Mouse (Mus musculus): Measurements from ENCODE around the gene Gm3127. TPM values are rescaled to one million over a fixed set of nuclear protein-coding genes. Genes with fewer than 3 reads are reported as not detected.
"Not testable (repeated sequence)": the region's sequence is repeated elsewhere in the genome, so short reads cannot be mapped to it uniquely, and the experiment has no call there.

Gene Gm3127
- not detected in 2 replicates for polyA plus RNA-seq (2014; fragmentation: Nextera tagmentation; extraction: Ambion mirVana)

DNA sequence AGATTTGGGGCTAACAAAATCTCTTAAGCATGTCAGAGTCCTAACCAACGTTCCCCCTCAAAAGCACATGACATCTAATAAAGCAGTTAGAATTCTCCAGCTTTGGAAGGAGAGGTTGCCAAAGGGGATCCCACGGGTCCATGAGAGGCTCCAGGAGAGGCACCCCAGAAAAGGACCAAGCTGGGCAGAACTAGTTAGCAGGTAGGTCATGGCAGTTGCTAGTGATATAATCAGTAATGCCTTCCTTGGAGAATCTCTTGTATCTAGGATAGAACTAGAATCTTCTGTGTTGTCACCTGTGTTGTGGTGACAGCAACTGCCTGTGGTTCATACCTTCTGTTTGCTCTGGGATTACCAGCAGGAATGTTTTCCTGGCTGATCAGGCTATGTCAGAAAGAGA, at the start of gene Gm3127:
Gene Gm3127, plus strand, starts transcription at position 301 of the 400 bp plus-strand sequence.
- H3K4me1 ChIP-seq (replicated peaks; ENCODE audit: control insufficient read depth, insufficient read depth, low read length); H3K4me2 ChIP-seq (ENCODE audit: low read length); H3K27ac ChIP-seq (ENCODE audit: low read depth); H3K27me3 ChIP-seq (replicated peaks; ENCODE audit: control insufficient read depth, insufficient read depth, low read length); ATAC-seq (replicated peaks; ENCODE audit: low FRiP score, low TSS enrichment, low read depth); H3K36me3 ChIP-seq (ENCODE audit: control insufficient read depth, insufficient read depth, low read length); DNase-seq (ENCODE audit: low spot score); H3K4me3 ChIP-seq (ENCODE audit: low read depth, low read length); H3K9me3 ChIP-seq (ENCODE audit: control insufficient read depth, low read length); H3K9ac ChIP-seq (ENCODE audit: low read length): not testable (repeated sequence)
- no CpG with 5 or more reads among the region's 2 CpGs for WGBS

- 93% methylated on average over 4 of the region's 4 CpGs for WGBS
- H3K27me3 ChIP-seq (replicated peaks; ENCODE audit: control insufficient read depth, insufficient read depth, low read length); ATAC-seq (replicated peaks; ENCODE audit: low FRiP score, low TSS enrichment, low read depth); DNase-seq (ENCODE audit: low spot score); H3K4me2 ChIP-seq (ENCODE audit: low read length); H3K9me3 ChIP-seq (ENCODE audit: control insufficient read depth, low read length); H3K4me3 ChIP-seq (ENCODE audit: low read depth, low read length); H3K9ac ChIP-seq (ENCODE audit: low read length); H3K36me3 ChIP-seq (ENCODE audit: control insufficient read depth, insufficient read depth, low read length); H3K27ac ChIP-seq (ENCODE audit: low read depth); H3K4me1 ChIP-seq (replicated peaks; ENCODE audit: control insufficient read depth, insufficient read depth, low read length): not testable (repeated sequence)
These were observed 23.2 kb upstream of the Gm3127 start for GRCm38 (mm10) chr14:4141646-4142045.

DNA sequence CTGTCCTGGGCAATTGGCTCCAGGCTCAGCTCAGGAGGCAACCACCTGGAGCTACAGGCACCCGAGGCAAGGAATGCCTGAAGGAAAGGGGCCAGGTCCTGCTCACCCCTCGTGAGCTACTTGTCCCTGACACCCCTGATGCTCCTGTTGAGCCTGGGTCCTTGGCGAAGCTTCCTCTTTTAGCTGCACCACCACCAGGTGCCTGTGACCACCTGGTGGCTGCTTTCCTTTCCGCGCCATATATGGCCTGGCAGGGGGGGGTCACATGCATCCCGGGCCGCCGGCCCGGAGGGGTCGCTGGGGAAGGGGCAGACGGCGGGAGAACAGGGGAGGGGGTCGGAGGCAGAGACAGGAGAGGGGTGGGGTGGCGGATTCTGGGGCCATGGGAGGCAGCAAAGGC, 17.2 kb downstream of the Gm3127 start:
- H3K4me1 ChIP-seq (replicated peaks; ENCODE audit: control insufficient read depth, insufficient read depth, low read length); H3K27me3 ChIP-seq (replicated peaks; ENCODE audit: control insufficient read depth, insufficient read depth, low read length); H3K36me3 ChIP-seq (ENCODE audit: control insufficient read depth, insufficient read depth, low read length); H3K27ac ChIP-seq (ENCODE audit: low read depth); H3K9ac ChIP-seq (ENCODE audit: low read length); H3K9me3 ChIP-seq (ENCODE audit: control insufficient read depth, low read length); ATAC-seq (replicated peaks; ENCODE audit: low FRiP score, low TSS enrichment, low read depth): not testable (repeated sequence)
- 0 out of 2 replicates have a peak overlapping the region, but pooled peaks have one; percentile 15 for H3K4me3 ChIP-seq (ENCODE audit: low read depth, low read length)
- WGBS, result 12% methylated on average over 11 of the region's 14 CpGs
- H3K4me2 ChIP-seq (ENCODE audit: low read length), result peak overlapping the region; percentile 39
- peak; percentile 49 for DNase-seq (ENCODE audit: low spot score)

GRCm38 (mm10) chr14:4182491-4183210, 17.8 kb downstream of the Gm3127 start, which contains the start of gene Gm2974:
Gene Gm2974 (plus strand): TSS chr14:4182576.
- not testable (repeated sequence) for H3K4me1 ChIP-seq (replicated peaks; ENCODE audit: control insufficient read depth, insufficient read depth, low read length); ATAC-seq (replicated peaks; ENCODE audit: low FRiP score, low TSS enrichment, low read depth)
- H3K4me3 ChIP-seq (ENCODE audit: low read depth, low read length), result peak within 1 kb of the TSS; percentile 15; the same call in 1 of the 2 replicates

GRCm38 (mm10) chr14:4183375-4183774, 18.5 kb downstream of the Gm3127 start:
- not testable (repeated sequence) for H3K36me3 ChIP-seq (ENCODE audit: control insufficient read depth, insufficient read depth, low read length); H3K4me3 ChIP-seq (ENCODE audit: low read depth, low read length); H3K9me3 ChIP-seq (ENCODE audit: control insufficient read depth, low read length); H3K4me1 ChIP-seq (replicated peaks; ENCODE audit: control insufficient read depth, insufficient read depth, low read length); H3K4me2 ChIP-seq (ENCODE audit: low read length); H3K27me3 ChIP-seq (replicated peaks; ENCODE audit: control insufficient read depth, insufficient read depth, low read length); DNase-seq (ENCODE audit: low spot score); H3K27ac ChIP-seq (ENCODE audit: low read depth); ATAC-seq (replicated peaks; ENCODE audit: low FRiP score, low TSS enrichment, low read depth); H3K9ac ChIP-seq (ENCODE audit: low read length)
- 22% methylated on average over 4 of the region's 10 CpGs for WGBS

More at GRCm38 (mm10) chr14:4182491-4183210, 17.8 kb downstream of the Gm3127 start, which contains the start of gene Gm2974:
- H3K9ac ChIP-seq (ENCODE audit: low read length); H3K9me3 ChIP-seq (ENCODE audit: control insufficient read depth, low read length); H3K27me3 ChIP-seq (replicated peaks; ENCODE audit: control insufficient read depth, insufficient read depth, low read length); H3K27ac ChIP-seq (ENCODE audit: low read depth); H3K36me3 ChIP-seq (ENCODE audit: control insufficient read depth, insufficient read depth, low read length): not testable (repeated sequence)
- DNase-seq (ENCODE audit: low spot score), result peak; percentile 47
- H3K4me2 ChIP-seq (ENCODE audit: low read length), result peak within 1 kb of the TSS; percentile 39
- 13% methylated on average over 38 of the region's 59 CpGs for WGBS

Other genes with a start within 250 kb of the Gm3127 start
- not detected in 2 replicates for gene Gm3029, start 233.3 kb upstream of the Gm3127 start, polyA plus RNA-seq (2014; fragmentation: Nextera tagmentation; extraction: Ambion mirVana)
- gene Gm3095, start 201.5 kb upstream of the Gm3127 start, polyA plus RNA-seq (2014; fragmentation: Nextera tagmentation; extraction: Ambion mirVana), result not detected in 2 replicates
- gene Gm3099, start 166.6 kb upstream of the Gm3127 start, polyA plus RNA-seq (2014; fragmentation: Nextera tagmentation; extraction: Ambion mirVana), result not detected in 2 replicates
- 0.11 TPM in 1 of 2 replicates, not detected in the other for gene Gm5796, start 141.1 kb upstream of the Gm3127 start, polyA plus RNA-seq (2014; fragmentation: Nextera tagmentation; extraction: Ambion mirVana)
- not detected in 2 replicates for gene Gm3115, start 80.9 kb upstream of the Gm3127 start, polyA plus RNA-seq (2014; fragmentation: Nextera tagmentation; extraction: Ambion mirVana)
- 0.51 and 0.59 TPM in 2 replicates for gene Gm8108, start 54.5 kb upstream of the Gm3127 start, polyA plus RNA-seq (2014; fragmentation: Nextera tagmentation; extraction: Ambion mirVana)
- gene Gm2974, start 17.5 kb downstream of the Gm3127 start, polyA plus RNA-seq (2014; fragmentation: Nextera tagmentation; extraction: Ambion mirVana), result 0.14 and 0.82 TPM in 2 replicates
- not detected in 2 replicates for gene Gm3138, start 84.6 kb downstream of the Gm3127 start, polyA plus RNA-seq (2014; fragmentation: Nextera tagmentation; extraction: Ambion mirVana)
- gene Gm3149, start 152.3 kb downstream of the Gm3127 start, polyA plus RNA-seq (2014; fragmentation: Nextera tagmentation; extraction: Ambion mirVana), result not detected in 2 replicates
- gene 2610042L04Rik, start 169.7 kb downstream of the Gm3127 start, polyA plus RNA-seq (2014; fragmentation: Nextera tagmentation; extraction: Ambion mirVana), result 0.38 TPM in 1 of 2 replicates, not detected in the other
- not detected in 2 replicates for gene Gm3159, start 232.5 kb downstream of the Gm3127 start, polyA plus RNA-seq (2014; fragmentation: Nextera tagmentation; extraction: Ambion mirVana)